Mouse (Mus musculus) liver, postnatal 0 days (tissue): ENCODE data around the gene Ubtf.

Experiments used
- CTCF ChIP-seq: sonication (generic); IDR thresholded peaks from 2 replicates; pipeline ENCODE4 v1.5.1; 2016; ENCODE audit warnings: antibody characterized with exemption, low read depth
- EP300 ChIP-seq: IDR thresholded peaks from 2 replicates; pipeline ENCODE4 v1.6.1; 2016; ENCODE audit warnings: antibody characterized with exemption, low read depth, mild to moderate bottlenecking

GRCm38 (mm10) chr11:102321931-102322330, 2.4 kb upstream of the Ubtf start:
- TF ChIP-seq EP300, result no peak
- TF ChIP-seq CTCF, result no peak
